Mouse (Mus musculus) thymus, postnatal 25 days (tissue): ENCODE measurements around the gene Defa17.
"Not testable (repeated sequence)": the region's sequence is repeated elsewhere in the genome, so short reads cannot be mapped to it uniquely, and the experiment has no call there.

ENCODE experiments used
- DNase-seq: peaks from one replicate; pipeline ENCODE4 v3.0.0; 2022

Gene Defa17

GRCm38 (mm10) chr8:21655480-21655879 is at the start of gene Defa17:
Defa17 (plus strand) TSS chr8:21655780.
- DNase-seq = not testable (repeated sequence)

- not testable (repeated sequence) for DNase-seq
Measured at GRCm38 (mm10) chr8:21617883-21618282, 37.7 kb upstream of the Defa17 start, which contains the start of gene Defa26. Defa26 (plus strand) TSS chr8:21618183.

DNA sequence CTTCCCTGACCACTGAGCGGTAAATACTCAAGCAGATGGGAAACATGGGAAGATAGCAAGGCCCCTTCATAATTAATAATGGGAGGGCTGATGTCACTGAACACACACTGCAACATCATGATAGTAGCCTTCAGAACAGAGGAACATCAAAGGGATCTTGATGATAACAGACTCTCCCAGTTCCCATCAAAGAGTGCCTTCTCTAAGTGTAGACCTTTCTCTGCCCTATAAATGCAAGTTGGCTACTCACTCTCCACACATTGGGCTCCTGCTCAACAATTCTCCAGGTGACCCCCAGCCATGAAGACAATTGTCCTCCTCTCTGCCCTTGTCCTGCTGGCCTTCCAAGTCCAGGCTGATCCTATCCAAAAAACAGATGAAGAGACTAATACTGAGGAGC is 9.9 kb downstream of the Defa17 start, which contains the start of gene Defa34:
TSS of gene Defa34 (plus strand) at position 301 of the 400 bp plus-strand sequence.
- DNase-seq = not testable (repeated sequence)

- not testable (repeated sequence) for DNase-seq
Measured at GRCm38 (mm10) chr8:21703545-21703944, 48.0 kb downstream of the Defa17 start, which contains the start of gene AY761184. AY761184 (minus strand) TSS chr8:21703645.
